Mouse (Mus musculus) kidney, adult 2 months (tissue): ENCODE results near the gene Ndn.

Experiments
- CTCF ChIP-seq: fragments of 200-500 bp; conservative IDR thresholded peaks from 2 replicates; pipeline ENCODE4 v1.5.1; 2011; ENCODE audit warnings: low read depth, mild to moderate bottlenecking, control low read depth, low read length, moderate library complexity, mixed read lengths; ENCODE audit not compliant: insufficient read depth, insufficient read length
- POLR2A ChIP-seq: fragments of 200-500 bp; IDR thresholded peaks from one replicate; pipeline ENCODE4 v1.6.1; 2011; ENCODE audit warnings: low read depth, low read length, control low read depth

GRCm38 (mm10) chr7:62377313-62377712, 30.9 kb downstream of the Ndn start:
- TF ChIP-seq POLR2A (no peak), CTCF (no peak)
